In the genomic region with DNA sequence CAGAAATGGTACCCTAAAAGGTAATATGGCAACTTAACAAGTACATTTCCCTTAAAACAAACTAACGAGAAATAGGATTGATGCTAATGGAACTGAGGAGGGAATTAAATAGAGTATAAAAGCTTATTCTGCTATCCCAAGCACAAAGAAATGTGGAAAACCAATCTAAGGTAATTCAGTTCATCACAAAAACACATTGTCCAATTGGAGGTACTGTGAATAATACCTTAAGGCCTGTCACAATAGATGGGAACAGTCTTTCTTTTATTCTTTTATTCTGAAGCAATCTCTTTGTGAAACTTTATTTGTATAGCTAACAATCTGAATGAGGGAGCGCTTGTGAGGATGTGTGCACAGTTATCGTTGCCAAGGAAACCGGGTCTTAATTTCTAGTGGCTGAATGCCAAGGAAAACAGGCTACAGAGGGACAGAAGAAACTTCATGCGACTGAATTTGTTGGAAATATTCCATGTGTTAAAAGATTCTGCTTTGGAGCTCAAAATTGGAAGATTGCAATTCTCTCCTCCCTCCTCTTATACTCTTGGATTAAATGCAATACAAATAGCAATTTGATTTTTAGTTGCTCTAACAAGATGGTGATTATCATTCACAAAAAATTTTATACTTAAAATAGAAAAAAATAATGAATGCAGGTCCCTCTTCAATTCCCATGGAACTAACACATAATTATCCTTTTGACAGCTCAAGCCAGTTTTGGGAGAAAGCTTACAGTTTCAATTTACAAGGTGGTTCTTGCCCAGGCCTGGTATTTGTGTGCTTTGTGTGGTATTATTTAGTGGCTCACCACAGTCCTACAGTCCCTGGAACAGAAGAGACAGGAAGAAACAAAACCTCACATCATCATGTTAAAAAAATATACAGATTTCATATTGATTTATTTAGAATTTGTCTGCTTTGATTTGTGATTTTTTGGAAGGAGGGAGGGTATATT, we compare ENCODE assay signal across 11 mouse cellular contexts.
DNase-seq lines count a peak whose midpoint lies in the region; ATAC-seq and TF ChIP-seq lines count a peak whose summit lies in the region.
"Had no signal": no experiment of that assay in that cellular context is flagged by ENCODE, and none has a peak within 500 bp of the region (broad histone marks: within the 10 kb centered on the region; RNA-seq: fewer than 3 reads in every experiment).

No protein-coding gene starts in this region.

- H3K4me1 ChIP-seq in lung, embryonic 14.5 days (ENCODE audit: insufficient read depth) = no peaks in the 10 kb centered on the region
- 0 out of 2 replicates have a peak, but pooled peaks cover 3% of the 10 kb centered on the region for H3K4me1 ChIP-seq in embryonic facial prominence, embryonic 14.5 days (ENCODE audit: control insufficient read depth, insufficient read depth, low read length)
- peaks cover 8% of the 10 kb centered on the region for H3K4me1 ChIP-seq in neural tube, embryonic 13.5 days (replicated peaks)
- H3K4me1 ChIP-seq in thymus, adult 2 months (replicated peaks; ENCODE audit: control insufficient read depth, insufficient read depth, low read length) = no peaks in the 10 kb centered on the region

- no peak overlapping the region for H3K9ac ChIP-seq in lung, embryonic 14.5 days
- no peak overlapping the region for H3K9ac ChIP-seq in embryonic facial prominence, embryonic 14.5 days (ENCODE audit: low read depth, low read length)
- H3K9ac ChIP-seq in neural tube, embryonic 13.5 days = no peak overlapping the region

- no peak overlapping the region for H3K4me2 ChIP-seq in lung, embryonic 14.5 days
- no peak overlapping the region for H3K4me2 ChIP-seq in embryonic facial prominence, embryonic 14.5 days (ENCODE audit: low read depth, low read length)
- H3K4me2 ChIP-seq in neural tube, embryonic 13.5 days = no peak overlapping the region

- TF ChIP-seq CTCF in lung, embryonic 14.5 days (IDR thresholded peaks at IDR 0.05; ENCODE audit: low read depth) = no peak
- no peak for TF ChIP-seq CTCF in thymus, adult 2 months (IDR thresholded peaks at IDR 0.05; ENCODE audit: borderline replicate concordance, control insufficient read depth, extremely low read depth, insufficient read depth, low read length, poor library complexity)

- 36% methylated on average over 5 of the region's 5 CpGs for WGBS in lung, embryonic 14.5 days
- WGBS in embryonic facial prominence, embryonic 14.5 days = 55% methylated on average over 5 of the region's 5 CpGs
- WGBS in neural tube, embryonic 13.5 days = 23% methylated on average over 5 of the region's 5 CpGs
- 85% methylated on average over 5 of the region's 5 CpGs for WGBS in thymus, adult 2 months

- no peaks in the 10 kb centered on the region for H3K9me3 ChIP-seq in lung, embryonic 14.5 days (ENCODE audit: low read depth, low read length)
- H3K9me3 ChIP-seq in embryonic facial prominence, embryonic 14.5 days (ENCODE audit: control insufficient read depth, low read length) = no peaks in the 10 kb centered on the region
- no peaks in the 10 kb centered on the region for H3K9me3 ChIP-seq in neural tube, embryonic 13.5 days

- TF ChIP-seq POLR2A in thymus, adult 2 months (IDR thresholded peaks at IDR 0.05; ENCODE audit: control insufficient read depth, extremely low read depth, insufficient read depth, low read length, poor library complexity) = no peak

- no peaks in the 10 kb centered on the region for H3K36me3 ChIP-seq in lung, embryonic 14.5 days (ENCODE audit: insufficient read depth)
- H3K36me3 ChIP-seq in embryonic facial prominence, embryonic 14.5 days (ENCODE audit: control insufficient read depth, insufficient read depth, low read length) = no peaks in the 10 kb centered on the region
- no peaks in the 10 kb centered on the region for H3K36me3 ChIP-seq in neural tube, embryonic 13.5 days
- H3K36me3 ChIP-seq in thymus, adult 2 months (ENCODE audit: control insufficient read depth, insufficient read depth, low read length) = no peaks in the 10 kb centered on the region

- DNase-seq in lung, embryonic 14.5 days = peak; percentile 85
- no peak for DNase-seq in lung, postnatal 4 days
- DNase-seq in embryonic facial prominence, embryonic 14.5 days (ENCODE audit: low spot score) = peak; percentile 79
- DNase-seq in layer of hippocampus, adult 18-20 months (ENCODE audit: low spot score in 2 of 2) = peak; percentile 31 to 72
- no peak for DNase-seq in spleen, postnatal 14 days (ENCODE audit: low spot score in 2 of 2)
- DNase-seq in thymus, adult 2 months = no peak
- DNase-seq: cerebellum, adult 18-20 months; lung, adult 18-20 months had no signal

- no peak overlapping the region for H3K4me3 ChIP-seq in lung, embryonic 14.5 days (ENCODE audit: low read depth, low read length)
- no peak overlapping the region for H3K4me3 ChIP-seq in embryonic facial prominence, embryonic 14.5 days (ENCODE audit: low read depth, low read length)
- H3K4me3 ChIP-seq in neural tube, embryonic 13.5 days = no peak overlapping the region
- no peak overlapping the region for H3K4me3 ChIP-seq in thymus, adult 2 months (ENCODE audit: control insufficient read depth, insufficient read depth, low read length)

- ATAC-seq in lung, embryonic 14.5 days (ENCODE audit: insufficient read depth) = peak; percentile 90
- ATAC-seq in embryonic facial prominence, embryonic 14.5 days (ENCODE audit: low read depth) = peak; percentile 71; the same call in 1 of the 2 replicates
- peak; percentile 86 for ATAC-seq in neural tube, embryonic 13.5 days (ENCODE audit: low read depth)
- ATAC-seq in megakaryocyte progenitor cell, adult 5-6 weeks (replicated peaks; ENCODE audit: poor library complexity) = no peak
- ATAC-seq: CD4-positive, CD25-positive, alpha-beta regulatory T cell, adult 4 months had no signal

- H3K27ac ChIP-seq in lung, embryonic 14.5 days (ENCODE audit: low read depth) = peak overlapping the region; percentile 46; the same call in 1 of the 2 replicates
- no peak overlapping the region for H3K27ac ChIP-seq in embryonic facial prominence, embryonic 14.5 days (replicated peaks; ENCODE audit: low read depth, low read length)
- no peak overlapping the region for H3K27ac ChIP-seq in neural tube, embryonic 13.5 days (replicated peaks)
- H3K27ac ChIP-seq in thymus, adult 2 months (ENCODE audit: control insufficient read depth, insufficient read depth, low read length) = no peak overlapping the region

- H3K27me3 ChIP-seq in lung, embryonic 14.5 days (ENCODE audit: insufficient read depth, low read length) = no peaks in the 10 kb centered on the region
- H3K27me3 ChIP-seq in embryonic facial prominence, embryonic 14.5 days (replicated peaks; ENCODE audit: control insufficient read depth, insufficient read depth, low read length) = no peaks in the 10 kb centered on the region
- no peaks in the 10 kb centered on the region for H3K27me3 ChIP-seq in neural tube, embryonic 13.5 days
- no peaks in the 10 kb centered on the region for H3K27me3 ChIP-seq in thymus, adult 2 months (ENCODE audit: control insufficient read depth, insufficient read depth, low read length)

Comparison
In these comparisons a context has a peak if more than half of its experiments do, and no peak if none do; other contexts are left out.
1. DNase-seq: peak in lung, embryonic 14.5 days (single experiment), embryonic facial prominence, embryonic 14.5 days (single experiment) and layer of hippocampus, adult 18-20 months (2 of 2); none in lung, postnatal 4 days (0 of 2), spleen, postnatal 14 days (0 of 2) and thymus, adult 2 months (single experiment).